Mouse (Mus musculus) heart, embryonic 13.5 days (tissue): ENCODE measurements around the gene Cinp. TPM values are rescaled to one million over a fixed set of nuclear protein-coding genes. Genes with fewer than 3 reads are reported as not detected.
"Not testable (repeated sequence)": the region's sequence is repeated elsewhere in the genome, so short reads cannot be mapped to it uniquely, and the experiment has no call there.

Experiments used
- ATAC-seq: fragments of 200-750 bp; cut with Nextera tagmentation; 2 replicates; pipeline ENCODE4 v1.8.0; 2017; ENCODE audit warnings: moderate TSS enrichment; ENCODE audit not compliant: insufficient number of reproducible peaks, low FRiP score, low TSS enrichment; ENCODE audit errors: extremely low read depth
- H3K27ac ChIP-seq: fragments of 300-500 bp; sonication (generic); replicated peaks from 2 replicates; pipeline ENCODE4 v1.5.1; 2015; ENCODE audit warnings: moderate library complexity, mild to moderate bottlenecking, inconsistent platforms
- H3K27me3 ChIP-seq: fragments of 300-500 bp; sonication (generic); replicated peaks from 2 replicates; pipeline ENCODE4 v1.6.1; 2015; ENCODE audit warnings: mild to moderate bottlenecking, inconsistent platforms
- H3K36me3 ChIP-seq: fragments of 300-500 bp; sonication (generic); 2 replicates; pipeline ENCODE4 v1.6.1; 2015; ENCODE audit warnings: mild to moderate bottlenecking, inconsistent platforms
- H3K4me1 ChIP-seq: fragments of 300-500 bp; sonication (generic); 2 replicates; pipeline ENCODE4 v1.6.1; 2015; ENCODE audit warnings: inconsistent platforms
- H3K4me2 ChIP-seq: fragments of 300-500 bp; sonication (generic); 2 replicates; pipeline ENCODE4 v1.6.1; 2015; ENCODE audit warnings: inconsistent platforms, mild to moderate bottlenecking, moderate library complexity
- H3K4me3 ChIP-seq: fragments of 300-500 bp; sonication (generic); 2 replicates; pipeline ENCODE4 v1.5.1; 2015; ENCODE audit warnings: moderate library complexity, mild to moderate bottlenecking, inconsistent platforms
- H3K9ac ChIP-seq: fragments of 300-500 bp; sonication (generic); 2 replicates; pipeline ENCODE4 v1.6.1; 2015; ENCODE audit warnings: inconsistent platforms, mild to moderate bottlenecking, moderate library complexity
- H3K9me3 ChIP-seq: fragments of 300-500 bp; sonication (generic); 2 replicates; pipeline ENCODE4 v1.6.1; 2016; ENCODE audit warnings: inconsistent platforms
- WGBS: fragments of 180-500 bp; shearing (Covaris S2); methylation state at CpG from one replicate; pipeline ENCODE4 v1.1.7; 2015; ENCODE audit warnings: mixed read lengths; 5-methylcytosine and 5-hydroxymethylcytosine counted together
- polyA plus RNA-seq: library from polyadenylated mRNA; unstranded; fragments of >200 nt; fragmentation: Nextera tagmentation; extraction: Ambion mirVana; gene quantifications from 2 replicates; pipeline ENCODE4 v1.2.1, GENCODE M21; 2015

The Cinp gene
- polyA plus RNA-seq, 1 experiment from 2014 or later = 59.8 TPM

GRCm38 (mm10) chr12:110860293-110860692 is 28.7 kb downstream of the Cinp start:
- Histone ChIP-seq H3K36me3 (peaks cover 66% of the 10 kb centered on the region), H3K4me2 (no peak overlapping the region), H3K9me3 (no peaks in the 10 kb centered on the region), H3K9ac (no peak overlapping the region), H3K4me3 (no peak overlapping the region), H3K4me1 (peaks cover 5% of the 10 kb centered on the region; the same call in 1 of the 2 replicates), H3K27ac (no peak overlapping the region), H3K27me3 (no peaks in the 10 kb centered on the region)
- no peak for ATAC-seq

GRCm38 (mm10) chr12:110858681-110859080 is 30.3 kb downstream of the Cinp start:
- peaks cover 57% of the 10 kb centered on the region for H3K36me3 ChIP-seq

GRCm38 (mm10) chr12:110857196-110857595 is 31.7 kb downstream of the Cinp start:
- 73% methylated on average over 7 of the region's 7 CpGs for WGBS
- Histone ChIP-seq H3K27ac (no peak overlapping the region), H3K4me1 (peaks cover 7% of the 10 kb centered on the region)

More at GRCm38 (mm10) chr12:110858681-110859080, 30.3 kb downstream of the Cinp start:
- not testable (repeated sequence) for H3K9ac ChIP-seq, ATAC-seq, H3K27me3 ChIP-seq, H3K4me3 ChIP-seq, H3K4me2 ChIP-seq, H3K27ac ChIP-seq, H3K4me1 ChIP-seq, H3K9me3 ChIP-seq
- WGBS = 91% methylated on average over 15 of the region's 15 CpGs

GRCm38 (mm10) chr12:110854786-110855737 is 33.9 kb downstream of the Cinp start:
- ATAC-seq = no peak
- WGBS = 81% methylated on average over 32 of the region's 32 CpGs

More at GRCm38 (mm10) chr12:110857196-110857595, 31.7 kb downstream of the Cinp start:
- Histone ChIP-seq H3K9me3 (no peaks in the 10 kb centered on the region), H3K4me2 (no peak overlapping the region), H3K36me3 (peaks cover 52% of the 10 kb centered on the region), H3K9ac (no peak overlapping the region), H3K27me3 (no peaks in the 10 kb centered on the region), H3K4me3 (no peak overlapping the region)
- no peak for ATAC-seq

GRCm38 (mm10) chr12:110851923-110852322 is 37.0 kb downstream of the Cinp start:
- H3K9ac ChIP-seq = peak overlapping the region; percentile 96
- no peak overlapping the region for H3K4me3 ChIP-seq

More at GRCm38 (mm10) chr12:110854786-110855737, 33.9 kb downstream of the Cinp start:
- no peaks in the 10 kb centered on the region for H3K27me3 ChIP-seq
- H3K4me1 ChIP-seq = peaks cover 24% of the 10 kb centered on the region
- H3K4me3 ChIP-seq = no peak overlapping the region
- H3K27ac ChIP-seq = no peak overlapping the region
- H3K36me3 ChIP-seq = peaks cover 37% of the 10 kb centered on the region
- H3K9ac ChIP-seq = no peak overlapping the region
- no peaks in the 10 kb centered on the region for H3K9me3 ChIP-seq
- no peak overlapping the region for H3K4me2 ChIP-seq

GRCm38 (mm10) chr12:110851414-110851813 is 37.5 kb downstream of the Cinp start:
- Histone ChIP-seq H3K4me1 (peaks cover 27% of the 10 kb centered on the region), H3K4me3 (peak overlapping the region; percentile 93), H3K27me3 (peaks cover 4% of the 10 kb centered on the region)

More at GRCm38 (mm10) chr12:110851923-110852322, 37.0 kb downstream of the Cinp start:
- 67% methylated on average over 1 of the region's 1 CpGs for WGBS
- Histone ChIP-seq H3K9me3 (no peaks in the 10 kb centered on the region), H3K27me3 (peaks cover 4% of the 10 kb centered on the region), H3K4me1 (peaks cover 26% of the 10 kb centered on the region), H3K27ac (no peak overlapping the region), H3K36me3 (peaks cover 22% of the 10 kb centered on the region), H3K4me2 (peak overlapping the region; percentile 89; the same call in 1 of the 2 replicates)
- no peak for ATAC-seq

GRCm38 (mm10) chr12:110850929-110851256 is 38.1 kb downstream of the Cinp start:
- H3K27ac ChIP-seq = peak overlapping the region; percentile 77
- ATAC-seq = no peak

More at GRCm38 (mm10) chr12:110851414-110851813, 37.5 kb downstream of the Cinp start:
- ATAC-seq = no peak
- Histone ChIP-seq H3K9me3 (no peaks in the 10 kb centered on the region), H3K9ac (peak overlapping the region; percentile 96), H3K36me3 (peaks cover 17% of the 10 kb centered on the region), H3K27ac (no peak overlapping the region; the same call in 1 of the 2 replicates), H3K4me2 (peak overlapping the region; percentile 89)
- 25% methylated on average over 12 of the region's 12 CpGs for WGBS

GRCm38 (mm10) chr12:110850010-110850928 is 38.7 kb downstream of the Cinp start, which contains the start of gene Zfp839:
Gene Zfp839 (plus strand): TSS chr12:110850253.
- peaks cover 6% of the 10 kb centered on the region for H3K36me3 ChIP-seq
- H3K27me3 ChIP-seq = peaks cover 4% of the 10 kb centered on the region
- H3K9ac ChIP-seq = peak within 1 kb of the TSS; percentile 96
- peak within 1 kb of the TSS; percentile 89 for H3K4me2 ChIP-seq
- H3K4me3 ChIP-seq = peak within 1 kb of the TSS; percentile 93
- H3K4me1 ChIP-seq = peaks cover 34% of the 10 kb centered on the region
- under 1% methylated on average over 89 of the region's 89 CpGs for WGBS
- no peaks in the 10 kb centered on the region for H3K9me3 ChIP-seq
- peak within 1 kb of the TSS; percentile 77 for H3K27ac ChIP-seq
- ATAC-seq = peak; percentile 58

More at GRCm38 (mm10) chr12:110850929-110851256, 38.1 kb downstream of the Cinp start:
- Histone ChIP-seq H3K4me1 (peaks cover 32% of the 10 kb centered on the region), H3K9ac (peak overlapping the region; percentile 96), H3K4me3 (peak overlapping the region; percentile 93), H3K4me2 (peak overlapping the region; percentile 89), H3K36me3 (peaks cover 12% of the 10 kb centered on the region), H3K27me3 (peaks cover 4% of the 10 kb centered on the region), H3K9me3 (no peaks in the 10 kb centered on the region)
- WGBS = 7% methylated on average over 9 of the region's 9 CpGs

GRCm38 (mm10) chr12:110846191-110846765 is 42.7 kb downstream of the Cinp start:
- H3K9me3 ChIP-seq = no peaks in the 10 kb centered on the region
- peak overlapping the region; percentile 87 for H3K27ac ChIP-seq
- WGBS = 75% methylated on average over 6 of the region's 6 CpGs
- H3K4me3 ChIP-seq = peak overlapping the region; percentile 65
- peaks cover 33% of the 10 kb centered on the region for H3K4me1 ChIP-seq
- peak overlapping the region; percentile 85 for H3K4me2 ChIP-seq
- no peak for ATAC-seq
- H3K27me3 ChIP-seq = peaks cover 4% of the 10 kb centered on the region
- peak overlapping the region; percentile 84 for H3K9ac ChIP-seq
- no peaks in the 10 kb centered on the region for H3K36me3 ChIP-seq

- H3K9me3 ChIP-seq = no peaks in the 10 kb centered on the region
- no peaks in the 10 kb centered on the region for H3K36me3 ChIP-seq
- WGBS = under 1% methylated on average over 36 of the region's 36 CpGs
- peak; percentile 92 for ATAC-seq
- H3K4me3 ChIP-seq = peak overlapping the region; percentile 65
- H3K9ac ChIP-seq = peak overlapping the region; percentile 84
- H3K4me1 ChIP-seq = peaks cover 25% of the 10 kb centered on the region
- peak overlapping the region; percentile 87 for H3K27ac ChIP-seq
- peak overlapping the region; percentile 85 for H3K4me2 ChIP-seq
- peaks cover 4% of the 10 kb centered on the region for H3K27me3 ChIP-seq
These were observed 43.6 kb downstream of the Cinp start for GRCm38 (mm10) chr12:110845131-110845880.
